Mouse (Mus musculus) lung, adult 2 months (tissue): ENCODE measurements around the gene Zfp637. TPM values are rescaled to one million over a fixed set of nuclear protein-coding genes. Genes with fewer than 3 reads are reported as not detected.

ENCODE experiments used
- DNase-seq: peaks from one replicate; pipeline ENCODE4 v3.0.0; 2022
- H3K4me1 ChIP-seq: fragments of 200-500 bp; 2 replicates; pipeline ENCODE4 v1.6.1; 2011; ENCODE audit warnings: low read length; ENCODE audit not compliant: control insufficient read depth, insufficient read depth
- H3K4me3 ChIP-seq: fragments of 200-500 bp; replicated peaks from 2 replicates; pipeline ENCODE3; 2011; ENCODE audit warnings: low read depth, mild to moderate bottlenecking, control low read depth, low read length; ENCODE audit errors: extremely low read depth
- CTCF ChIP-seq: fragments of 200-500 bp; IDR thresholded peaks from 2 replicates; pipeline ENCODE4 v1.5.1; 2011; ENCODE audit warnings: mild to moderate bottlenecking, low read length, control low read depth; ENCODE audit not compliant: insufficient read depth
- POLR2A ChIP-seq: fragments of 200-500 bp; IDR thresholded peaks from 2 replicates; pipeline ENCODE4 v1.6.1; 2011; ENCODE audit warnings: low read depth, mild to moderate bottlenecking, control low read depth, low read length, borderline replicate concordance; ENCODE audit errors: extremely low read depth
- WGBS: fragments of 180-500 bp; shearing (Covaris S2); methylation state at CpG from one replicate; pipeline ENCODE4 v1.1.7; 2018; 5-methylcytosine and 5-hydroxymethylcytosine counted together
- polyA plus RNA-seq: library from polyadenylated mRNA; depleted of rRNA; stranded (reverse); fragments of >200 nt; gene quantifications from 2 replicates; pipeline ENCODE4 v1.2.3, GENCODE M21; 2012; rRNA removed

Zfp637 gene
- polyA plus RNA-seq, 1 experiment, result 27.7 TPM

GRCm38 (mm10) chr6:117881997-117882396 lies 41.0 kb downstream of the Zfp637 start:
- Histone ChIP-seq H3K4me1 (peaks cover 5% of the 10 kb centered on the region; the same call in 1 of the 2 replicates), H3K4me3 (no peak overlapping the region)
- 53% methylated on average over 7 of the region's 7 CpGs for WGBS
- TF ChIP-seq POLR2A (no peak), CTCF (no peak)
- no peak for DNase-seq

DNA sequence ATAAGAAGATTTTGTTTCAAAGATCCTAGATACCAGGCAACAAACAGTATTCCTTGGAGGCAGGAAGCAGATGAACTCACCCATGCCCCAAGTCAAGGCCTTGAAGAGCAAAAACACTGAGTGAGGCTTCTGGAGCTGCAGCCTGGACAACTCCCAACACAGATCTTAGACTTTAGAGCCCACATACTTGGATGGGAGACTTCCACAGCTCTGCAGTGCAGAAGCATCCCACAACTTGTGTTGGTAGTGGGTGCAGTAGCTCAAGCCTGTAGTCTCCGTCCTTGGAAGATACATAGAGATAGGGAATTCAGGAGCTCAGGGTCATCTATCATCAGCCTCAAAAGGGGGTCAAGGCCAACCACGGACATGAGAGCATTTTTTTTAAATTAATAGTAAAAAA lies 45.0 kb downstream of the Zfp637 start:
- 71% methylated on average over 2 of the region's 2 CpGs for WGBS
- no peak for TF ChIP-seq POLR2A
- no peak for TF ChIP-seq CTCF
- Histone ChIP-seq H3K4me3 (no peak overlapping the region), H3K4me1 (no peaks in the 10 kb centered on the region)
- no peak for DNase-seq

DNA sequence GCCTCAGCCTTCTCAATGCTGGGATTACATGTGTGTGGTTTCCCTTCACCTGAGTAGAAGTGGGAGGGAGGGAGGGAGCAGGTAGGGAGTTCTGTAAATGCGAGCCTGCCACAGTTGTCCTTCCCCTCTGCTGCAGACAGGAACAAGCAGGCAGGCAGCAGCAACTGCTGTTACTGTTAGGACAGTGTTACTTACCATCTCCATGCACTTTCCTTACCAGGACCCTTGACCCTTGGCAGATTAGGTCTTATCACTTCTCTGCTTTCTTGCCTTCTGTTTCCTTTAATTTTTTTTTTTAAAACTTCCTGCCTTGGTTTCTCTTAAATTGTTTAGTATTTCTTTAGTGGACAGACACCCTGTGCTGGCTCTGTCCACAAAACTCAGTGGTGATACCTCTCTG lies 47.1 kb downstream of the Zfp637 start:
- TF ChIP-seq CTCF, result no peak
- no peak for TF ChIP-seq POLR2A
- Histone ChIP-seq H3K4me1 (no peaks in the 10 kb centered on the region), H3K4me3 (no peak overlapping the region)
- 59% methylated on average over 1 of the region's 1 CpGs for WGBS
- DNase-seq, result no peak

- TF ChIP-seq POLR2A (no peak), CTCF (no peak)
- no peaks in the 10 kb centered on the region for H3K4me1 ChIP-seq
- DNase-seq, result no peak
- no peak overlapping the region for H3K4me3 ChIP-seq
- 77% methylated on average over 2 of the region's 2 CpGs for WGBS
These were observed 47.7 kb downstream of the Zfp637 start for GRCm38 (mm10) chr6:117888642-117889096.

- Histone ChIP-seq H3K4me1 (no peaks in the 10 kb centered on the region), H3K4me3 (no peak overlapping the region)
- DNase-seq, result no peak
- WGBS, result 76% methylated on average over 6 of the region's 6 CpGs
- TF ChIP-seq CTCF (no peak), POLR2A (no peak)
These were observed 49.3 kb downstream of the Zfp637 start for GRCm38 (mm10) chr6:117890257-117890656.

DNA sequence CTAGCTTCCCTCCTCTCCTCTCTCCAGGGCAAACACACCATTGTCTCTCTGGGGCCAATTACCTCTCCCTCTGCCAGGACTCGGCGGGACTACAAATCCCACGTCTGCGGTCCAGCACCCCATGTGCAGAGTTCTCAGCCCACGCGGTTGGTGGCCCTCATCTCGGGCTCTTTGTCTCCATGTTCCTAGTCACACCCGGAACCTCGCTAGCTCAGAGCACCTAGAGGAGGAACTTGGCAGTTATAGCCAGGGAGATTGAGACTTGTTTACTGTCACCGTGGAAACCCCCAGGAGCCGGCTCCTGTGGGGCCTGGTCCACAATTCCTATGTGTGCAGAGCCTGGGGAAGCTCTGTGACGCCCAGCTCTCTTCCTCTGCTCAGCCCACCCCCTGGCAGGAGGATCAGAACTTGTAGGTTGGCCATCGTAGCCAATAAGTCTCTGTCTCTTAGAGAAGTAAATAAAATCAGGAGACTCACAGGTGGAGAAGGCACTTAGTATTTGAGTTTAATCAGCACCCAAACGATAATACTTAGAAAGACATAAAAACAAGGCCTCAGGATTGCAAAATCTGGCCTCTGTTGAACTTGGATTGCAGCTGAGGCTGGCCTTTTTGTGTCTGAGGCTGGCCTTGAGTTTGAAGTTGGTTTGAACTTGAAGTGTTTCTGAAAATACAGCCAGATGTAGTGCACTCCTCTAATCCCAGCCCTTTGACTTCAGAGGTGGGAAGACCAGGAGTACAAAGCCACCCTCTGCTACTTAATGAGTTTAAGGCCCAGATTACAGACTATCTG lies 50.6 kb downstream of the Zfp637 start:
- Histone ChIP-seq H3K4me1 (no peaks in the 10 kb centered on the region), H3K4me3 (peak overlapping the region; percentile 42)
- WGBS, result 41% methylated on average over 14 of the region's 14 CpGs
- TF ChIP-seq CTCF (no peak), POLR2A (peak; percentile 1; the same call in 1 of the 2 replicates)
- DNase-seq, result no peak

- 62% methylated on average over 3 of the region's 3 CpGs for WGBS
- H3K4me3 ChIP-seq, result no peak overlapping the region
These were observed 51.4 kb downstream of the Zfp637 start for GRCm38 (mm10) chr6:117892386-117892785.

GRCm38 (mm10) chr6:117893435-117893834 lies 52.5 kb downstream of the Zfp637 start:
- no peak for TF ChIP-seq CTCF
- Histone ChIP-seq H3K4me3 (no peak overlapping the region), H3K4me1 (no peaks in the 10 kb centered on the region)
- 86% methylated on average over 2 of the region's 2 CpGs for WGBS
- DNase-seq, result no peak

More at GRCm38 (mm10) chr6:117892386-117892785, 51.4 kb downstream of the Zfp637 start:
- DNase-seq, result no peak
- H3K4me1 ChIP-seq, result no peaks in the 10 kb centered on the region
- no peak for TF ChIP-seq CTCF
- no peak for TF ChIP-seq POLR2A

Other genes with a start within 250 kb of the Zfp637 start
- 0.38 and 0.99 TPM in 2 replicates for gene Zfp239, start 20.9 kb downstream of the Zfp637 start, polyA plus RNA-seq
- gene Hnrnpf, start 59.1 kb downstream of the Zfp637 start, polyA plus RNA-seq, result 100 and 154 TPM in 2 replicates
- 0.41 and 0.61 TPM in 2 replicates for gene Fxyd4, start 96.5 kb downstream of the Zfp637 start, polyA plus RNA-seq
- 50.3 and 57.1 TPM in 2 replicates for gene Rasgef1a, start 170.3 kb downstream of the Zfp637 start, polyA plus RNA-seq